In the genomic region with DNA sequence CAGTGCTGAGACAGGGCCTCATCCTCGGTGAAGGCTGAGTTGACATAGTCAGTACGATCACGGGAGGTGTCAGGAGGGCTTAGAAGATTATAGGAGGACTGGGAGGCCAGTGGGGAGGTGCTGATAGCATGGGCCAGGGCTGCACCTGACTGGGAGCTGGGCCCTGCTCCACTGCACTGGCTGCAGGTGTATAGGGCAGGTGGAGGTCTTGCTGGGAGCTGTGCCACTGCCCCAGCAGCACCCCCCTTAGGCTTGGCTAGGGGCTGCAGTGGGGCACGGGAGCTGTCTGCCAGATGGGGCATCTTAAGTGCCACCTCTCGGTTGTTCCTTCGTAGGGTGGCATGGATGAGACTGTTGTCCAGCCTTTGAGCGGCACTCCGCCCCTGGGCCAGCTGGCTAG, we compare ENCODE assay signal across 8 mouse cellular contexts.
DNase-seq lines count a peak whose midpoint lies in the region; ATAC-seq and TF ChIP-seq lines count a peak whose summit lies in the region.
"Not testable (repeated sequence)": the region's sequence is repeated elsewhere in the genome, so short reads cannot be mapped to it uniquely, and the experiment has no call there.

No protein-coding gene starts in this region.

- 85% methylated on average over 5 of the region's 8 CpGs for WGBS in hindbrain, embryonic 11.5 days
- 91% methylated on average over 5 of the region's 8 CpGs for WGBS in hindbrain, embryonic 14.5 days
- 91% methylated on average over 5 of the region's 8 CpGs for WGBS in kidney, embryonic 16.5 days
- WGBS in liver, embryonic 15.5 days (ENCODE audit: insufficient replicate concordance) = 77% methylated on average over 5 of the region's 8 CpGs
- 76% methylated on average over 4 of the region's 8 CpGs for WGBS in lung, postnatal 0 days
- 94% methylated on average over 5 of the region's 8 CpGs for WGBS in midbrain, embryonic 15.5 days
- 85% methylated on average over 5 of the region's 8 CpGs for WGBS in stomach, embryonic 15.5 days

- not testable (repeated sequence) for H3K4me3 ChIP-seq in hindbrain, embryonic 11.5 days (ENCODE audit: low read depth, low read length); hindbrain, embryonic 14.5 days (replicated peaks; ENCODE audit: low read length); kidney, embryonic 16.5 days (ENCODE audit: low read length); liver, embryonic 15.5 days (replicated peaks); lung, postnatal 0 days (ENCODE audit: low read depth, low read length); midbrain, embryonic 15.5 days; stomach, embryonic 15.5 days (replicated peaks)

- not testable (repeated sequence) for H3K4me1 ChIP-seq in hindbrain, embryonic 11.5 days (replicated peaks; ENCODE audit: control insufficient read depth, insufficient read depth, low read length); hindbrain, embryonic 14.5 days (replicated peaks; ENCODE audit: control insufficient read depth, insufficient read depth, low read length); kidney, embryonic 16.5 days (ENCODE audit: insufficient read depth, low read length); liver, embryonic 15.5 days (replicated peaks); lung, postnatal 0 days (ENCODE audit: insufficient read depth, low read depth, low read length); midbrain, embryonic 15.5 days; stomach, embryonic 15.5 days

- ATAC-seq in cerebellum, adult (ENCODE audit: insufficient number of reproducible peaks, low FRiP score, low TSS enrichment) = peak; percentile 28; the same call in 1 of the 2 replicates
- ATAC-seq in hindbrain, embryonic 11.5 days (ENCODE audit: low FRiP score) = 0 out of 2 replicates have a peak, but pooled peaks have one; percentile 41
- ATAC-seq in hindbrain, embryonic 14.5 days (ENCODE audit: low FRiP score) = peak; percentile 57; the same call in 1 of the 2 replicates
- 0 out of 2 replicates have a peak, but pooled peaks have one; percentile 13 for ATAC-seq in kidney, embryonic 16.5 days (ENCODE audit: low FRiP score, low TSS enrichment)
- ATAC-seq in liver, embryonic 15.5 days (ENCODE audit: insufficient read depth) = peak; percentile 29; the same call in 1 of the 2 replicates
- ATAC-seq in lung, postnatal 0 days = 0 out of 2 replicates have a peak, but pooled peaks have one; percentile 16
- 0 out of 2 replicates have a peak, but pooled peaks have one; percentile 14 for ATAC-seq in midbrain, embryonic 15.5 days (replicated peaks)
- 0 out of 2 replicates have a peak, but pooled peaks have one; percentile 36 for ATAC-seq in stomach, embryonic 15.5 days (ENCODE audit: insufficient read depth, low FRiP score, low read depth)

- not testable (repeated sequence) for H3K9ac ChIP-seq in hindbrain, embryonic 11.5 days (ENCODE audit: low read depth, low read length); hindbrain, embryonic 14.5 days; kidney, embryonic 16.5 days (replicated peaks; ENCODE audit: low read length); liver, embryonic 15.5 days; lung, postnatal 0 days (replicated peaks; ENCODE audit: low read depth); midbrain, embryonic 15.5 days; stomach, embryonic 15.5 days

- not testable (repeated sequence) for TF ChIP-seq CTCF in lung, postnatal 0 days (IDR thresholded peaks at IDR 0.05)

- not testable (repeated sequence) for H3K9me3 ChIP-seq in hindbrain, embryonic 11.5 days (ENCODE audit: control insufficient read depth, low read length); hindbrain, embryonic 14.5 days (ENCODE audit: control insufficient read depth, low read length); kidney, embryonic 16.5 days (ENCODE audit: low read length); liver, embryonic 15.5 days (replicated peaks); lung, postnatal 0 days (ENCODE audit: low read length); midbrain, embryonic 15.5 days; stomach, embryonic 15.5 days

- not testable (repeated sequence) for H3K27ac ChIP-seq in hindbrain, embryonic 11.5 days (ENCODE audit: low read depth, low read length); hindbrain, embryonic 14.5 days; kidney, embryonic 16.5 days (ENCODE audit: low read length); liver, embryonic 15.5 days (replicated peaks); lung, postnatal 0 days (ENCODE audit: low read length); midbrain, embryonic 15.5 days; stomach, embryonic 15.5 days

- not testable (repeated sequence) for TF ChIP-seq EP300 in lung, postnatal 0 days (IDR thresholded peaks at IDR 0.05)

- not testable (repeated sequence) for H3K36me3 ChIP-seq in hindbrain, embryonic 11.5 days (ENCODE audit: control insufficient read depth, insufficient read depth, low read length); hindbrain, embryonic 14.5 days (replicated peaks; ENCODE audit: control insufficient read depth, insufficient read depth); kidney, embryonic 16.5 days (ENCODE audit: insufficient read depth, low read length); liver, embryonic 15.5 days (replicated peaks); lung, postnatal 0 days (ENCODE audit: insufficient read depth, low read length); midbrain, embryonic 15.5 days (replicated peaks); stomach, embryonic 15.5 days

- DNase-seq in hindbrain, embryonic 11.5 days (ENCODE audit: low spot score); hindbrain, embryonic 14.5 days (ENCODE audit: low spot score); lung, postnatal 0 days (ENCODE audit: low spot score): not testable (repeated sequence)

- H3K4me2 ChIP-seq in hindbrain, embryonic 11.5 days (replicated peaks; ENCODE audit: low read depth, low read length); hindbrain, embryonic 14.5 days (replicated peaks); kidney, embryonic 16.5 days (replicated peaks; ENCODE audit: low read depth, low read length); liver, embryonic 15.5 days; lung, postnatal 0 days (replicated peaks; ENCODE audit: low read depth, low read length); midbrain, embryonic 15.5 days; stomach, embryonic 15.5 days: not testable (repeated sequence)

- not testable (repeated sequence) for H3K27me3 ChIP-seq in hindbrain, embryonic 11.5 days (ENCODE audit: control insufficient read depth, insufficient read depth, low read length); hindbrain, embryonic 14.5 days (ENCODE audit: control insufficient read depth, insufficient read depth, low read length); kidney, embryonic 16.5 days (ENCODE audit: insufficient read depth, low read length); liver, embryonic 15.5 days; lung, postnatal 0 days (replicated peaks; ENCODE audit: insufficient read depth, low read length); midbrain, embryonic 15.5 days (replicated peaks); stomach, embryonic 15.5 days (replicated peaks)
